Mouse (Mus musculus) heart, adult 2 months (tissue): ENCODE results near the gene Pirt.

ENCODE experiments used
- CTCF ChIP-seq: fragments of 200-600 bp; IDR thresholded peaks from 2 replicates; pipeline ENCODE4 v1.8.1; 2022; ENCODE audit warnings: antibody characterized with exemption, mild to moderate bottlenecking, moderate library complexity
- EP300 ChIP-seq: fragments of 200-500 bp; IDR thresholded peaks from 2 replicates; pipeline ENCODE4 v1.6.1; 2011; ENCODE audit warnings: low read depth, low read length, control low read depth; ENCODE audit not compliant: insufficient read depth
- POLR2A ChIP-seq: fragments of 200-500 bp; IDR thresholded peaks from 2 replicates; pipeline ENCODE4 v1.6.1; 2011; ENCODE audit warnings: mild to moderate bottlenecking, low read depth, low read length, control low read depth; ENCODE audit not compliant: insufficient read depth

DNA sequence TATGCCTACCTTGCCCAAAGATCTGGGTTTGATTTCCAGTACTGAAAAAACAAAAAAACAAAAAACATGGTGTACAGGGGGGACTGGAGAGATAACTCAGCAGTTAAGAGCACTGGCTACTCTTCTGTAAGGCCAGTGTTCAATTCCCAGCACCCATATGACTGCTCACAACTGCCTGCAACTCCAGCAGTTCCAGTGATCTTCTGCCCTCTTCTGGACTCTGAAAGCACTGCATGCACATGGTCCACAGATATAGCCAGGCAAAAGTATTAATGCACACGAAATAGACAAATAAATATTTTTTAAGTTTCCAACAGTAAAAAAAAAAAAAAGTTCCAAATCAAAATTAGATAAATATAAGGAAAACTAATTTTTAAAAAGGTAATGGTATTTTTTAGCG lies 13.0 kb upstream of the Pirt start:
- TF ChIP-seq CTCF (no peak), EP300 (no peak), POLR2A (no peak)
